Mouse (Mus musculus) MEL (cell line): ENCODE results near the gene Cacfd1. TPM values are rescaled to one million over a fixed set of nuclear protein-coding genes. Genes with fewer than 3 reads are reported as not detected.

Experiments
- DNase-seq: peaks from one replicate; pipeline ENCODE4 v3.0.0; 2011; ENCODE audit warnings: low read depth, low spot score
- H3K27ac ChIP-seq: 2 replicates; pipeline ENCODE4 v1.5.1; 2012; ENCODE audit warnings: low read depth, mild to moderate bottlenecking, control low read depth, low read length, moderate library complexity; ENCODE audit not compliant: control insufficient read depth
- H3K27me3 ChIP-seq, 2 experiments: fragments of 150-350 bp in 1 of 2; sonication (generic) in 1 of 2; 2 replicates each; pipeline ENCODE4 v1.6.1; 2012; ENCODE audit warnings: low read length in 2 of 2, mild to moderate bottlenecking in 2 of 2, improper control_type of control experiment in 1 of 2, moderate library complexity in 1 of 2; ENCODE audit not compliant: insufficient read depth in 2 of 2, control insufficient read depth in 1 of 2
- H3K36me3 ChIP-seq, 2 experiments: 2 replicates each; pipeline ENCODE4 v1.6.1; 2012 to 2014; ENCODE audit warnings: low read length in 2 of 2, improper control_type of control experiment in 1 of 2, inconsistent platforms in 1 of 2, mild to moderate bottlenecking in 1 of 2; ENCODE audit not compliant: insufficient read depth in 2 of 2, control insufficient read depth in 1 of 2
- H3K4me1 ChIP-seq, 2 experiments: fragments of 150-350 bp in 1 of 2; sonication (generic) in 1 of 2; 2 replicates each; pipeline ENCODE4 v1.6.1; 2012; ENCODE audit warnings: low read length in 2 of 2, improper control_type of control experiment in 1 of 2, mild to moderate bottlenecking in 1 of 2; ENCODE audit not compliant: insufficient read depth in 2 of 2, control insufficient read depth in 1 of 2
- H3K4me3 ChIP-seq, 2 experiments: fragments of 150-350 bp in 1 of 2; sonication (generic) in 1 of 2; 2 replicates each; pipeline ENCODE4 v1.5.1; 2012; ENCODE audit warnings: low read depth in 2 of 2, low read length in 2 of 2, mild to moderate bottlenecking in 2 of 2, moderate library complexity in 2 of 2, control low read depth in 1 of 2, improper control_type of control experiment in 1 of 2; ENCODE audit not compliant: control insufficient read depth in 1 of 2, insufficient read depth in 1 of 2
- H3K79me2 ChIP-seq: 2 replicates; pipeline ENCODE4 v1.6.1; 2012; ENCODE audit warnings: mild to moderate bottlenecking, low read length, moderate library complexity; ENCODE audit not compliant: control insufficient read depth, poor library complexity, insufficient read depth
- H3K9ac ChIP-seq: 2 replicates; pipeline ENCODE4 v1.6.1; 2012; ENCODE audit warnings: low read depth, mild to moderate bottlenecking, control low read depth, low read length, moderate library complexity; ENCODE audit not compliant: control insufficient read depth, poor library complexity, severe bottlenecking
- H3K9me3 ChIP-seq: fragments of 150-350 bp; sonication (generic); replicated peaks from 2 replicates; pipeline ENCODE4 v1.6.1; 2012; ENCODE audit warnings: mild to moderate bottlenecking, low read length, improper control_type of control experiment, moderate library complexity; ENCODE audit not compliant: insufficient read depth
- BHLHE40 ChIP-seq: IDR thresholded peaks from 2 replicates; pipeline ENCODE4 v1.6.1; 2012; ENCODE audit warnings: low read depth, mild to moderate bottlenecking, inconsistent platforms, low read length, improper control_type of control experiment, borderline replicate concordance
- CHD1 ChIP-seq: IDR thresholded peaks from 2 replicates; pipeline ENCODE4 v1.6.1; 2012; ENCODE audit warnings: low read depth, mild to moderate bottlenecking, inconsistent platforms, low read length, improper control_type of control experiment
- CHD2 ChIP-seq: IDR thresholded peaks from 2 replicates; pipeline ENCODE4 v1.6.1; 2011; ENCODE audit warnings: low read length, improper control_type of control experiment
- CTCF ChIP-seq, 3 experiments: IDR thresholded peaks in 2 of 3; conservative IDR thresholded peaks in 1 of 3; 2 replicates each; pipeline ENCODE4 v1.5.1; 2011 to 2012; ENCODE audit warnings: low read length in 3 of 3, low read depth in 2 of 3, mild to moderate bottlenecking in 2 of 3, improper control_type of control experiment in 1 of 3, inconsistent platforms in 1 of 3, mixed read lengths in 1 of 3, moderate library complexity in 1 of 3; ENCODE audit not compliant: control insufficient read depth in 1 of 3, insufficient read depth in 1 of 3, poor library complexity in 1 of 3, severe bottlenecking in 1 of 3
- ELF1 ChIP-seq: IDR thresholded peaks from 2 replicates; pipeline ENCODE4 v1.6.1; 2014; ENCODE audit warnings: low read depth, mild to moderate bottlenecking, inconsistent platforms, low read length, improper control_type of control experiment, moderate library complexity
- EP300 ChIP-seq, 2 experiments: IDR thresholded peaks; 2 replicates each; pipeline ENCODE4 v1.6.1; 2011; ENCODE audit warnings: improper control_type of control experiment in 2 of 2, low read length in 2 of 2, low read depth in 1 of 2, mild to moderate bottlenecking in 1 of 2
- GABPA ChIP-seq: IDR thresholded peaks from 2 replicates; pipeline ENCODE4 v1.6.1; 2012; ENCODE audit warnings: low read depth, mild to moderate bottlenecking, inconsistent platforms, low read length, improper control_type of control experiment, moderate library complexity
- JUND ChIP-seq: IDR thresholded peaks from 2 replicates; pipeline ENCODE4 v1.6.1; 2011; ENCODE audit warnings: low read depth, mild to moderate bottlenecking, improper control_type of control experiment, low read length
- KAT2A ChIP-seq: conservative IDR thresholded peaks from 2 replicates; pipeline ENCODE4 v1.6.1; 2012; ENCODE audit warnings: low read depth, low read length, improper control_type of control experiment, inconsistent platforms
- MAX ChIP-seq: IDR thresholded peaks from 2 replicates; pipeline ENCODE4 v1.6.1; 2011; ENCODE audit warnings: low read length, improper control_type of control experiment
- MXI1 ChIP-seq: IDR thresholded peaks from 2 replicates; pipeline ENCODE4 v1.6.1; 2011; ENCODE audit warnings: mild to moderate bottlenecking, low read depth, low read length, improper control_type of control experiment
- MYC ChIP-seq: IDR thresholded peaks from 2 replicates; pipeline ENCODE4 v1.6.1; 2011; ENCODE audit warnings: low read depth, mild to moderate bottlenecking, low read length, improper control_type of control experiment, moderate library complexity
- NRF1 ChIP-seq: IDR thresholded peaks from 2 replicates; pipeline ENCODE4 v1.6.1; 2014; ENCODE audit warnings: low read depth, mild to moderate bottlenecking, inconsistent platforms, low read length, improper control_type of control experiment, moderate library complexity; ENCODE audit not compliant: poor library complexity, insufficient read depth, severe bottlenecking
- POLR2A ChIP-seq, 2 experiments: IDR thresholded peaks; 2 replicates each; pipeline ENCODE4 v1.6.1; 2011 to 2012; ENCODE audit warnings: low read length in 2 of 2, mild to moderate bottlenecking in 2 of 2, control low read depth in 1 of 2, improper control_type of control experiment in 1 of 2, low read depth in 1 of 2, moderate library complexity in 1 of 2; ENCODE audit not compliant: control insufficient read depth in 1 of 2, insufficient read depth in 1 of 2, poor library complexity in 1 of 2
- POLR2AphosphoS2 ChIP-seq: IDR thresholded peaks from 2 replicates; pipeline ENCODE4 v1.6.1; 2011; ENCODE audit warnings: low read length, improper control_type of control experiment
- POLR2AphosphoS5 ChIP-seq: IDR thresholded peaks from 2 replicates; pipeline ENCODE4 v1.6.1; 2012; ENCODE audit warnings: low read depth, borderline replicate concordance, mild to moderate bottlenecking, inconsistent platforms, low read length, moderate library complexity, mixed read lengths
- RCOR1 ChIP-seq: IDR thresholded peaks from 2 replicates; pipeline ENCODE4 v1.6.1; 2012; ENCODE audit warnings: low read depth, mild to moderate bottlenecking, inconsistent platforms, low read length, improper control_type of control experiment
- TAL1 ChIP-seq: IDR thresholded peaks from 2 replicates; pipeline ENCODE4 v1.6.1; 2012; ENCODE audit warnings: mild to moderate bottlenecking, inconsistent platforms, low read length, moderate library complexity, mixed read lengths
- UBTF ChIP-seq: IDR thresholded peaks from 2 replicates; pipeline ENCODE4 v1.6.1; 2012; ENCODE audit warnings: low read depth, mild to moderate bottlenecking, inconsistent platforms, low read length, improper control_type of control experiment, moderate library complexity, borderline replicate concordance; ENCODE audit not compliant: insufficient read depth
- ZC3H11A ChIP-seq: IDR thresholded peaks from 2 replicates; pipeline ENCODE4 v1.6.1; 2012; ENCODE audit warnings: low read depth, mild to moderate bottlenecking, inconsistent platforms, low read length, improper control_type of control experiment
- ZKSCAN1 ChIP-seq: IDR thresholded peaks from 2 replicates; pipeline ENCODE4 v1.6.1; 2012; ENCODE audit warnings: low read depth, mild to moderate bottlenecking, inconsistent platforms, low read length, improper control_type of control experiment, moderate library complexity
- ZMIZ1 ChIP-seq: IDR thresholded peaks from 2 replicates; pipeline ENCODE4 v1.6.1; 2012; ENCODE audit warnings: low read depth, mild to moderate bottlenecking, inconsistent platforms, low read length, improper control_type of control experiment, moderate library complexity
- ZNF384 ChIP-seq: IDR thresholded peaks from 2 replicates; pipeline ENCODE4 v1.6.1; 2012; ENCODE audit warnings: low read depth, mild to moderate bottlenecking, inconsistent platforms, low read length, improper control_type of control experiment
- polyA plus RNA-seq, 2 experiments: library from polyadenylated mRNA; stranded (reverse) in 1 of 2; unstranded in 1 of 2; fragments of >175 nt in 1 of 2; fragments of >200 nt in 1 of 2; gene quantifications; 2 replicates each; pipeline versions ENCODE4 v1.2.1 to v1.2.4; 2012; ENCODE audit warnings: low replicate concordance in 2 of 2, low read depth in 1 of 2; ENCODE audit not compliant: insufficient read length in 2 of 2, insufficient read depth in 1 of 2, missing spikeins in 1 of 2
- total RNA-seq: library from RNA; depleted of rRNA; stranded (reverse); fragments of 300-350 nt; gene quantifications from 2 replicates; pipeline ENCODE4 v1.2.3, GENCODE M21; 2012

Gene Cacfd1
- total and polyA plus RNA-seq, 3 experiments = 19.1 to 60.7 TPM; not detected in 1

GRCm38 (mm10) chr2:27058751-27059150 lies 49.0 kb downstream of the Cacfd1 start:
- DNase-seq = no peak
- H3K27me3 ChIP-seq = peaks cover 0 to 8% of the 10 kb centered on the region in 2 experiments

GRCm38 (mm10) chr2:27059187-27059586 lies 49.5 kb downstream of the Cacfd1 start:
- no peaks in the 10 kb centered on the region for H3K4me1 ChIP-seq
- peaks cover 0 to 8% of the 10 kb centered on the region in 2 experiments for H3K27me3 ChIP-seq
- H3K4me3 ChIP-seq = no peak overlapping the region
- no peaks in the 10 kb centered on the region for H3K36me3 ChIP-seq
- no peak for TF ChIP-seq ZC3H11A
- no peak overlapping the region for H3K9ac ChIP-seq
- DNase-seq = no peak
- no peak overlapping the region for H3K27ac ChIP-seq
- no peaks in the 10 kb centered on the region for H3K79me2 ChIP-seq
- H3K9me3 ChIP-seq = no peaks in the 10 kb centered on the region

More at GRCm38 (mm10) chr2:27058751-27059150, 49.0 kb downstream of the Cacfd1 start:
- Histone ChIP-seq H3K4me3 (no peak overlapping the region), H3K79me2 (no peaks in the 10 kb centered on the region), H3K9ac (no peak overlapping the region), H3K4me1 (no peaks in the 10 kb centered on the region), H3K36me3 (no peaks in the 10 kb centered on the region), H3K27ac (no peak overlapping the region), H3K9me3 (no peaks in the 10 kb centered on the region)
- TF ChIP-seq CHD1 = no peak
- TF ChIP-seq UBTF = no peak
- no peak for TF ChIP-seq POLR2A (IDR thresholded peaks at IDR 0.05; ENCODE audit: control insufficient read depth in 1 of 2, insufficient read depth in 1 of 2, low read depth in 1 of 2, low read length in 2 of 2, poor library complexity in 1 of 2)
- no peak for TF ChIP-seq ZKSCAN1
- TF ChIP-seq CHD2 = no peak
- TF ChIP-seq ZNF384 = no peak
- no peak for TF ChIP-seq MAX
- no peak for TF ChIP-seq KAT2A
- no peak for TF ChIP-seq NRF1
- no peak for TF ChIP-seq ZC3H11A
- TF ChIP-seq ELF1 = no peak
- TF ChIP-seq GABPA = no peak

- no peaks in the 10 kb centered on the region for H3K79me2 ChIP-seq
- TF ChIP-seq POLR2AphosphoS2 = no peak
- TF ChIP-seq JUND = no peak
- no peak for TF ChIP-seq KAT2A
- TF ChIP-seq MAX = no peak
- no peak for TF ChIP-seq EP300 (IDR thresholded peaks at IDR 0.05; ENCODE audit: low read depth in 1 of 2, low read length in 2 of 2)
- TF ChIP-seq GABPA = no peak
- TF ChIP-seq TAL1 = no peak
- no peak for TF ChIP-seq CHD2
- TF ChIP-seq MXI1 = no peak
- TF ChIP-seq ZMIZ1 = no peak
- no peak for TF ChIP-seq POLR2AphosphoS5
- TF ChIP-seq BHLHE40 = no peak
- no peak for TF ChIP-seq RCOR1
- no peak for TF ChIP-seq ZKSCAN1
- no peak for TF ChIP-seq MYC
- TF ChIP-seq POLR2A (IDR thresholded peaks at IDR 0.05; ENCODE audit: control insufficient read depth in 1 of 2, insufficient read depth in 1 of 2, low read depth in 1 of 2, low read length in 2 of 2, poor library complexity in 1 of 2) = no peak
- no peak for TF ChIP-seq ELF1
- TF ChIP-seq CTCF (IDR thresholded peaks at IDR 0.05 in 2 of 3, conservative IDR thresholded peaks at IDR 0.05 in 1 of 3; ENCODE audit: control insufficient read depth in 1 of 3, insufficient read depth in 1 of 3, low read depth in 2 of 3, low read length in 3 of 3, poor library complexity in 1 of 3, severe bottlenecking in 1 of 3) = no peak
- TF ChIP-seq, all 39 proteins: peak for 0
- Histone ChIP-seq H3K9ac (no peak overlapping the region), H3K27ac (no peak overlapping the region), H3K4me1 (no peaks in the 10 kb centered on the region), H3K9me3 (no peaks in the 10 kb centered on the region), H3K27me3 (peaks cover 0 to 3% of the 10 kb centered on the region in 2 experiments; a peak in 2 of 4 replicates), H3K36me3 (no peaks in the 10 kb centered on the region), H3K4me3 (no peak overlapping the region)
- DNase-seq = no peak
Observed at GRCm38 (mm10) chr2:27067124-27067523, 57.4 kb downstream of the Cacfd1 start.
